Mouse (Mus musculus) kidney, adult 2 months (tissue): ENCODE data around the gene Pde1c.

Experiments used
- CTCF ChIP-seq: fragments of 200-500 bp; conservative IDR thresholded peaks from 2 replicates; pipeline ENCODE4 v1.5.1; 2011; ENCODE audit warnings: low read depth, mild to moderate bottlenecking, control low read depth, low read length, moderate library complexity, mixed read lengths; ENCODE audit not compliant: insufficient read depth, insufficient read length
- POLR2A ChIP-seq: fragments of 200-500 bp; IDR thresholded peaks from one replicate; pipeline ENCODE4 v1.6.1; 2011; ENCODE audit warnings: low read depth, low read length, control low read depth

DNA sequence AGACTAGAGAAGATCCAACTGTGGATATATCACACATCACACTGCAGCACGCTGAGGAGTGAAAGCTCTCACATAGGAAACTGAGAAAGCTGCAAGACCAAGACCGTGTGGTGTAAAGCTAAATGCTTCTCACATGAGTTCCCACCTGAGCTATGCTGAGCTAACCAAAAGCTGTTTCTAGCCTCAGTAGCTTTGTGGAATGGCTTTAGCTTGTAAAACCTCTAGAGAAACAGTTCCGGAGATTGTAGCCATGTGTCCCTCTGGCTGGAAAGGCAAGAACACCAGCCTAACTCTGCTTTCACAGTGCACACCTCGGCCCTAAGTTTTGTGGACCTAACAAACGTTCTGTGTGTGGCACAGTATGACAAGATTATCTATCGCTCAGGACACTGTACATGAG is 208.8 kb downstream of the Pde1c start:
- TF ChIP-seq CTCF (no peak), POLR2A (no peak)
